Mouse (Mus musculus) heart, embryonic 10.5 days (tissue): ENCODE data around the gene Oas1a. TPM values are rescaled to one million over a fixed set of nuclear protein-coding genes. Genes with fewer than 3 reads are reported as not detected.
"Not testable (repeated sequence)": the region's sequence is repeated elsewhere in the genome, so short reads cannot be mapped to it uniquely, and the experiment has no call there.

Experiments used
- DNase-seq: peaks from one replicate; pipeline ENCODE4 v3.0.0-alpha.2; 2017; ENCODE audit warnings: low spot score
- H3K27ac ChIP-seq: fragments of 300-500 bp; sonication (generic); 2 replicates; pipeline ENCODE4 v1.5.1; 2016; ENCODE audit warnings: mild to moderate bottlenecking
- H3K27me3 ChIP-seq: fragments of 300-500 bp; sonication (generic); 2 replicates; pipeline ENCODE4 v1.6.1; 2016; ENCODE audit warnings: mild to moderate bottlenecking; ENCODE audit not compliant: poor library complexity, insufficient read depth, severe bottlenecking
- H3K36me3 ChIP-seq: fragments of 300-500 bp; sonication (generic); 2 replicates; pipeline ENCODE4 v1.6.1; 2016; ENCODE audit warnings: mild to moderate bottlenecking, moderate library complexity
- H3K4me1 ChIP-seq: fragments of 300-500 bp; sonication (generic); 2 replicates; pipeline ENCODE4 v1.6.1; 2016; ENCODE audit warnings: mild to moderate bottlenecking
- H3K4me3 ChIP-seq: fragments of 300-500 bp; sonication (generic); 2 replicates; pipeline ENCODE4 v1.5.1; 2016; ENCODE audit warnings: mild to moderate bottlenecking, moderate library complexity
- H3K9me3 ChIP-seq: fragments of 300-500 bp; sonication (generic); 2 replicates; pipeline ENCODE4 v1.6.1; 2016; ENCODE audit warnings: mild to moderate bottlenecking, moderate library complexity
- WGBS: fragments of 180-500 bp; shearing (Covaris S2); methylation state at CpG from one replicate; pipeline ENCODE4 v1.1.7; 2016; 5-methylcytosine and 5-hydroxymethylcytosine counted together
- polyA plus RNA-seq: library from polyadenylated mRNA; unstranded; fragments of >200 nt; fragmentation: Nextera tagmentation; extraction: Ambion mirVana; gene quantifications from 2 replicates; pipeline ENCODE4 v1.2.1, GENCODE M21; 2016

Gene Oas1a
- 0.26 and 0.38 TPM in 2 replicates for polyA plus RNA-seq

GRCm38 (mm10) chr5:120906791-120907733 is at the start of gene Oas1a:
Gene Oas1a (minus strand): TSS chr5:120907521.
- not testable (repeated sequence) for H3K36me3 ChIP-seq, H3K9me3 ChIP-seq, H3K4me3 ChIP-seq, H3K27ac ChIP-seq, H3K27me3 ChIP-seq, H3K4me1 ChIP-seq
- peak; percentile 71 for DNase-seq
- 30% methylated on average over 9 of the region's 12 CpGs for WGBS

GRCm38 (mm10) chr5:120953974-120954373 is 46.7 kb upstream of the Oas1a start:
- DNase-seq: no peak
- no peaks in the 10 kb centered on the region for H3K36me3 ChIP-seq
- no peak overlapping the region for H3K4me3 ChIP-seq
- WGBS: 16% methylated on average over 5 of the region's 5 CpGs
- H3K27ac ChIP-seq: no peak overlapping the region
- H3K4me1 ChIP-seq: peaks cover 6% of the 10 kb centered on the region; the same call in 1 of the 2 replicates
- H3K27me3 ChIP-seq: peaks cover 4% of the 10 kb centered on the region; the same call in 1 of the 2 replicates
- H3K9me3 ChIP-seq: 0 out of 2 replicates have a peak, but pooled peaks cover 5% of the 10 kb centered on the region

- DNase-seq: no peak
- no peaks in the 10 kb centered on the region for H3K36me3 ChIP-seq
- no peak overlapping the region for H3K4me3 ChIP-seq
- no peaks in the 10 kb centered on the region for H3K9me3 ChIP-seq
- peaks cover 4% of the 10 kb centered on the region; the same call in 1 of the 2 replicates for H3K27me3 ChIP-seq
- no peak overlapping the region for H3K27ac ChIP-seq
- peaks cover 6% of the 10 kb centered on the region; the same call in 1 of the 2 replicates for H3K4me1 ChIP-seq
- WGBS: 62% methylated on average over 10 of the region's 10 CpGs
Measured at GRCm38 (mm10) chr5:120952242-120952770, 45.0 kb upstream of the Oas1a start.

DNA sequence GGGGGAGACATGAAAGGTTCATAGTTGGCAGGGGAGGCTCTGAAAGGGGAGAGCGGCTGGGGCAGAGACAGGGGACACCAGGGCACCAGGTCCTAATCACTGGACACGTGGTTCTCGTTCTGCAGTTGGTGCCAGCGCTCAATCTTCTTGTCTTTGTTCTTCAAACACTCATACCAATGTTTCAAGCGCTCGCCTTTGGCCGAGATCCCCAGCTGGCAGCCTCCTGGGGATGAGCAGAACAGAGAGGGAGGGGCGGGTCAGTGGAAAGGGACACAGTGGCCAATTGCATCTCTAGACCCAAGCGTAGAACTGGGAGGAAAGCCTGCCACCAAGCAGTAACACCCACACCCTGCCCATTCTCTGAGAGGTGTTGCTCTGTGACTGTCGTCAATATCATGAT is 34.8 kb upstream of the Oas1a start:
- Histone ChIP-seq H3K36me3 (no peaks in the 10 kb centered on the region), H3K9me3 (no peaks in the 10 kb centered on the region), H3K27me3 (peaks cover 5% of the 10 kb centered on the region; the same call in 1 of the 2 replicates), H3K27ac (no peak overlapping the region), H3K4me1 (no peaks in the 10 kb centered on the region), H3K4me3 (no peak overlapping the region)
- no peak for DNase-seq
- 67% methylated on average over 10 of the region's 10 CpGs for WGBS

- Histone ChIP-seq H3K4me1 (no peaks in the 10 kb centered on the region), H3K27ac (no peak overlapping the region), H3K36me3 (no peaks in the 10 kb centered on the region), H3K9me3 (no peaks in the 10 kb centered on the region), H3K4me3 (no peak overlapping the region), H3K27me3 (no peaks in the 10 kb centered on the region; the same call in 1 of the 2 replicates)
- WGBS: 35% methylated on average over 8 of the region's 8 CpGs
- DNase-seq: no peak
Measured at GRCm38 (mm10) chr5:120938586-120938985, 31.3 kb upstream of the Oas1a start.

DNA sequence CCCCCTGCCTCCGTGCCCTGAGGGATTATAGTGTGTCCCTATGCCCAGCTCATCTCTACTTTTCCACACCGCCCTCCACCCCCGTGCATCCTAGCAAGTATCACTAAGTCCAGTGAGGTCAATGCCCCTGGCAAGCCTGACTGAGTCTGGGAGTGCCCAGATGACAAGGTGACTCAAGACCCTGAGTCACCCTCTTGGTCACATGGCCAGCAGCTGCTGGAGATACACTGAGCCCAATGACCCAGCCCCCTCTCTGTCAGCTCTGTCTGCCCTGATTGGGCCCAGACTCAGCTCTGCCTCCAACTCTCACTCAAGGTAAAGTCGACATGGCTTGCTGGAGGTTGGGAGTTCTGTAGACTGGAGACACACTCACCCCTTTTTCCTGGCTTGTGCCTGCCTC is 30.5 kb upstream of the Oas1a start:
- no peaks in the 10 kb centered on the region for H3K36me3 ChIP-seq
- H3K27me3 ChIP-seq: no peaks in the 10 kb centered on the region; the same call in 1 of the 2 replicates
- no peak for DNase-seq
- no peaks in the 10 kb centered on the region for H3K9me3 ChIP-seq
- 77% methylated on average over 4 of the region's 4 CpGs for WGBS
- no peak overlapping the region for H3K27ac ChIP-seq
- H3K4me1 ChIP-seq: no peaks in the 10 kb centered on the region
- no peak overlapping the region for H3K4me3 ChIP-seq

DNA sequence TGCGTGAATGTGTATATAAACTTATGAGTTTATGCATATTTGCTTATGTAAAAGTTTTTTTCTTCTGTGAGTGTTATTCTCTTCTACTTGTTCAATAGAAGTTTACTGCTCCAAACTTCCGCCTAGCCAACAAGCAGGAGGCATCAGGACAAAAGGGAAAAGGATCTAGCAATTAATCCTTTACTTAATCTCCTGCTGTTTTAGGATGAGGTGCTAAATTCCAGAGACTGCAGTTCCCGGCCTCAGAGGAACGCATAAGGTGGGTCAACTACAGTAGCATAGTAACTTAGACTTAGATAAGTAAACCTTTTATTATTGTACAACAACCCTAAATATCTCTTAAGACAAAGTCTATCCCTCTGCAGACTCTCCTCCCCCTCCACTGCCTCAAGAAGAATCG is 26.6 kb upstream of the Oas1a start:
- Histone ChIP-seq H3K9me3 (no peaks in the 10 kb centered on the region), H3K36me3 (no peaks in the 10 kb centered on the region), H3K4me3 (no peak overlapping the region), H3K27ac (no peak overlapping the region), H3K27me3 (no peaks in the 10 kb centered on the region; the same call in 1 of the 2 replicates), H3K4me1 (no peaks in the 10 kb centered on the region)
- no peak for DNase-seq
- 12% methylated on average over 5 of the region's 5 CpGs for whole genome bisulfite sequencing

- Histone ChIP-seq H3K27ac (no peak overlapping the region), H3K9me3 (no peaks in the 10 kb centered on the region), H3K4me3 (no peak overlapping the region), H3K4me1 (no peaks in the 10 kb centered on the region), H3K27me3 (no peaks in the 10 kb centered on the region), H3K36me3 (no peaks in the 10 kb centered on the region)
- 0% methylated on average over 1 of the region's 1 CpGs for WGBS
- DNase-seq: no peak
Measured at GRCm38 (mm10) chr5:120927036-120927435, 19.7 kb upstream of the Oas1a start.

- WGBS: 33% methylated on average over 2 of the region's 2 CpGs
Measured at GRCm38 (mm10) chr5:120926311-120926710, 19.0 kb upstream of the Oas1a start.

GRCm38 (mm10) chr5:120924520-120924919 is 17.2 kb upstream of the Oas1a start:
- not testable (repeated sequence) for H3K9me3 ChIP-seq, H3K27ac ChIP-seq, H3K4me1 ChIP-seq, DNase-seq, H3K4me3 ChIP-seq, H3K27me3 ChIP-seq, H3K36me3 ChIP-seq
- WGBS: 82% methylated on average over 4 of the region's 4 CpGs

More at GRCm38 (mm10) chr5:120926311-120926710, 19.0 kb upstream of the Oas1a start:
- H3K9me3 ChIP-seq, H3K27me3 ChIP-seq, DNase-seq, H3K36me3 ChIP-seq, H3K4me1 ChIP-seq, H3K4me3 ChIP-seq, H3K27ac ChIP-seq: not testable (repeated sequence)

- no peak overlapping the region for H3K4me3 ChIP-seq
- no peaks in the 10 kb centered on the region for H3K36me3 ChIP-seq
- 76% methylated on average over 4 of the region's 4 CpGs for WGBS
- no peaks in the 10 kb centered on the region for H3K4me1 ChIP-seq
- DNase-seq: peak; percentile 13
- no peaks in the 10 kb centered on the region for H3K27me3 ChIP-seq
- H3K9me3 ChIP-seq: no peaks in the 10 kb centered on the region
- H3K27ac ChIP-seq: no peak overlapping the region
Measured at GRCm38 (mm10) chr5:120923969-120924368, 16.6 kb upstream of the Oas1a start.

DNA sequence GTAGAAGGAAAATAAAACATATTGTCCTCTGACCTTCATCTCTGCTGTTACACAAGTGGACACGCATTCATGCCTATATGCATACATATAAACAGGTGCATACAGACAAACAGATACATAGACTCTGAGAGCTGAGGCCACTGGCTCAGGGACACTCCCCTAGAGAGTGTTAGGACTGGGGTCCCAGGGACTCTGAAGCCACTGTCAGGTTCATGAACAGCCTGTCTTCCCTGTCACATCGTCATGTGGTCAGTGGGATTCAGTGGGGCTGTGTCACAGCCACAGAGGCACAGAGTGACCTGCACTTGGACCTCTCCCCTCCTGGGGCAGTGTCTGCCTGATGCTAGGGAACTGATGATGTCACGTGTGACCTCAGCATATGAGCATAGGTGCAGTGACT is 13.0 kb upstream of the Oas1a start:
- Histone ChIP-seq H3K27ac (no peak overlapping the region), H3K9me3 (no peaks in the 10 kb centered on the region), H3K4me1 (no peaks in the 10 kb centered on the region), H3K36me3 (no peaks in the 10 kb centered on the region), H3K27me3 (no peaks in the 10 kb centered on the region), H3K4me3 (no peak overlapping the region)
- 73% methylated on average over 3 of the region's 3 CpGs for WGBS
- DNase-seq: peak; percentile 57
